Mouse (Mus musculus) lung, adult 2 months (tissue): ENCODE results near the gene Ppm1m. TPM values are rescaled to one million over a fixed set of nuclear protein-coding genes. Genes with fewer than 3 reads are reported as not detected.

Source experiments
- DNase-seq: peaks from one replicate; pipeline ENCODE4 v3.0.0; 2022
- H3K4me1 ChIP-seq: fragments of 200-500 bp; 2 replicates; pipeline ENCODE4 v1.6.1; 2011; ENCODE audit warnings: low read length; ENCODE audit not compliant: control insufficient read depth, insufficient read depth
- H3K4me3 ChIP-seq: fragments of 200-500 bp; replicated peaks from 2 replicates; pipeline ENCODE3; 2011; ENCODE audit warnings: low read depth, mild to moderate bottlenecking, control low read depth, low read length; ENCODE audit errors: extremely low read depth
- CTCF ChIP-seq: fragments of 200-500 bp; IDR thresholded peaks from 2 replicates; pipeline ENCODE4 v1.5.1; 2011; ENCODE audit warnings: mild to moderate bottlenecking, low read length, control low read depth; ENCODE audit not compliant: insufficient read depth
- POLR2A ChIP-seq: fragments of 200-500 bp; IDR thresholded peaks from 2 replicates; pipeline ENCODE4 v1.6.1; 2011; ENCODE audit warnings: low read depth, mild to moderate bottlenecking, control low read depth, low read length, borderline replicate concordance; ENCODE audit errors: extremely low read depth
- WGBS: fragments of 180-500 bp; shearing (Covaris S2); methylation state at CpG from one replicate; pipeline ENCODE4 v1.1.7; 2018; 5-methylcytosine and 5-hydroxymethylcytosine counted together
- polyA plus RNA-seq: library from polyadenylated mRNA; depleted of rRNA; stranded (reverse); fragments of >200 nt; gene quantifications from 2 replicates; pipeline ENCODE4 v1.2.3, GENCODE M21; 2012; rRNA removed

Gene Ppm1m
- polyA plus RNA-seq, 1 experiment: 60.7 TPM

- H3K4me1 ChIP-seq: no peaks in the 10 kb centered on the region; the same call in 1 of the 2 replicates
- no peak overlapping the region for H3K4me3 ChIP-seq
- no peak for DNase-seq
- WGBS: 3% methylated on average over 36 of the region's 36 CpGs
- no peak for TF ChIP-seq CTCF
- no peak for TF ChIP-seq POLR2A
Measured at GRCm38 (mm10) chr9:106148541-106149398, 50.8 kb downstream of the Ppm1m start.

GRCm38 (mm10) chr9:106147851-106148431, 51.6 kb downstream of the Ppm1m start:
- Histone ChIP-seq H3K4me3 (no peak overlapping the region), H3K4me1 (no peaks in the 10 kb centered on the region; the same call in 1 of the 2 replicates)
- 6% methylated on average over 10 of the region's 10 CpGs for WGBS
- no peak for TF ChIP-seq CTCF
- TF ChIP-seq POLR2A: no peak
- DNase-seq: no peak

GRCm38 (mm10) chr9:106147281-106147680, 52.3 kb downstream of the Ppm1m start:
- no peaks in the 10 kb centered on the region; the same call in 1 of the 2 replicates for H3K4me1 ChIP-seq
- TF ChIP-seq POLR2A: no peak
- no peak for TF ChIP-seq CTCF

GRCm38 (mm10) chr9:106145582-106145981, 54.0 kb downstream of the Ppm1m start:
- 71% methylated on average over 2 of the region's 2 CpGs for WGBS
- H3K4me1 ChIP-seq: no peaks in the 10 kb centered on the region; the same call in 1 of the 2 replicates
- H3K4me3 ChIP-seq: no peak overlapping the region
- DNase-seq: no peak
- TF ChIP-seq POLR2A (no peak), CTCF (no peak)

More at GRCm38 (mm10) chr9:106147281-106147680, 52.3 kb downstream of the Ppm1m start:
- DNase-seq: no peak
- no peak overlapping the region for H3K4me3 ChIP-seq
- WGBS: 25% methylated on average over 5 of the region's 5 CpGs

Other genes starting within 250 kb of the Ppm1m start
- 0.41 and 1.0 TPM in 2 replicates for gene Col6a5, start 239.1 kb downstream of the Ppm1m start, polyA plus RNA-seq
- gene Col6a4, start 103.0 kb downstream of the Ppm1m start, polyA plus RNA-seq: 0.32 and 0.56 TPM in 2 replicates
- 1.7 and 2.6 TPM in 2 replicates for gene Glyctk, start 41.6 kb downstream of the Ppm1m start, polyA plus RNA-seq
- gene Wdr82, start 28.8 kb downstream of the Ppm1m start, polyA plus RNA-seq: 47.3 and 49.1 TPM in 2 replicates
- 60.9 and 69.0 TPM in 2 replicates for gene Twf2, start 3.4 kb upstream of the Ppm1m start, polyA plus RNA-seq
- gene Tlr9, start 22.9 kb upstream of the Ppm1m start, polyA plus RNA-seq: 6.0 and 6.4 TPM in 2 replicates
- 443 and 458 TPM in 2 replicates for gene Alas1, start 48.9 kb upstream of the Ppm1m start, polyA plus RNA-seq
- gene Poc1a, start 81.3 kb upstream of the Ppm1m start, polyA plus RNA-seq: 5.7 and 7.9 TPM in 2 replicates
- gene Dusp7, start 168.9 kb upstream of the Ppm1m start, polyA plus RNA-seq: 223 and 262 TPM in 2 replicates
- 288 and 319 TPM in 2 replicates for gene Rpl29, start 229.7 kb upstream of the Ppm1m start, polyA plus RNA-seq
- gene Acy1, start 238.6 kb upstream of the Ppm1m start, polyA plus RNA-seq: 6.5 and 10.0 TPM in 2 replicates
- 80.0 and 80.9 TPM in 2 replicates for gene Abhd14b, start 247.7 kb upstream of the Ppm1m start, polyA plus RNA-seq
- gene Abhd14a, start 247.9 kb upstream of the Ppm1m start, polyA plus RNA-seq: 27.2 and 34.4 TPM in 2 replicates